Mouse (Mus musculus) cerebellum, postnatal 4 days (tissue): Measurements from ENCODE around the gene CT030661.1.
A peak's percentile ranks its signal among the peaks of the same experiment; 100 is the strongest.
"Not testable (repeated sequence)": the region's sequence is repeated elsewhere in the genome, so short reads cannot be mapped to it uniquely, and the experiment has no call there.

Experiments
- DNase-seq, 2 experiments: peaks; one replicate each; pipeline ENCODE4 v3.0.0; 2022; ENCODE audit warnings: low spot score in 2 of 2, mixed read lengths in 1 of 2

The CT030661.1 gene

DNA sequence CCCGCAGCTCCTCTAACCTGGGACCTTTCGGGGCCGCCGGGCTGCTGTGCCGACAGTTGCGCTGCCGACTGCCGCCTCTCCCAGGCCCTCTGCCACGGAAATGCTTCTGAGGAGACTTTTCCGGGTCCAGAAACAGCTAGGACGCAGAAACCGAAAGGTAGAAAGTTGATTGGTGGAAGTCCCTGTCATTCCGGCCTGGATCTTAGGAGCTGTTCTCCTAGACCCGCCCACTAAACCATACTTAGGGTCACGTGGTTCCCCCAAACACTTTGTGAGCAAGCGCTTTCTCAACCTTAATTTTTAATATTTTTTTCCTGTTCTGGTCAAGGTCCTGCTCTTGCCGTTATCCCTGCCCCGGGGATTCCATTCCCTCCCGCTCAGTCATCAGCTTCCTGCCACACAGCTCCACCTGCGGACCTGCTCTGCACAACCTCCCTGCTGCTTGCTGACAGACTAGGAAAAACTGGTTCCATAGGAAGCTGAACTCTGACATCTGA, at the start of gene CT030661.1:
TSS of gene CT030661.1 (minus strand) at position 108 of the 497 bp plus-strand sequence.
- peak; percentile 58 to 86 for DNase-seq

DNA sequence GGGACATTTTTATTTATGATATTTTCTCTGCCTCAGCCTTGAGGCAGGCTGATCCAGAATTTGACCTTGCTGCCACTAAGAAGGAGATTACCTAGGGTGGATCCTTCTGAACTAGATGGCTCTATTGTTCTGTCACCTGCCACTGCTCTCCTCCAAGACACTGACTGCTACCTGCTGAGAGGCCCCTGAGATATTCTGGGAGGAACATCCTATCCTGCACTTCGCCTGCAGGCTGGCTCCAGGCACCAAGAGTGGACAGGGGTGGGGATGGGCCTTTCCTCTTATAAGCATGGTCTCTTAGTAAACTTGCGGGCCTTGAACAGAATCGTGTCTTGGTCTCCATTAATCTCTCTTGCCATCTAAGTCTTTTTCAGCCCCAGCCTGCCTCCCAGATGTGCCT, 49.3 kb upstream of the CT030661.1 start:
- no peak for DNase-seq

GRCm38 (mm10) chr17:22361101-22361781, 46.6 kb upstream of the CT030661.1 start, which contains the start of the genes Zfp944 and Zfp758:
TSS of gene Zfp944 (minus strand) at chr17:22361400.
TSS of gene Zfp758 (plus strand) at chr17:22361453.
- DNase-seq: peak in 1 of 2 experiments; percentile 29

- no peak for DNase-seq
These were observed 45.9 kb upstream of the CT030661.1 start for GRCm38 (mm10) chr17:22360572-22360971.

- DNase-seq: peak in 1 of 2 experiments; percentile 13
These were observed 38.2 kb upstream of the CT030661.1 start for GRCm38 (mm10) chr17:22352794-22353193.

DNA sequence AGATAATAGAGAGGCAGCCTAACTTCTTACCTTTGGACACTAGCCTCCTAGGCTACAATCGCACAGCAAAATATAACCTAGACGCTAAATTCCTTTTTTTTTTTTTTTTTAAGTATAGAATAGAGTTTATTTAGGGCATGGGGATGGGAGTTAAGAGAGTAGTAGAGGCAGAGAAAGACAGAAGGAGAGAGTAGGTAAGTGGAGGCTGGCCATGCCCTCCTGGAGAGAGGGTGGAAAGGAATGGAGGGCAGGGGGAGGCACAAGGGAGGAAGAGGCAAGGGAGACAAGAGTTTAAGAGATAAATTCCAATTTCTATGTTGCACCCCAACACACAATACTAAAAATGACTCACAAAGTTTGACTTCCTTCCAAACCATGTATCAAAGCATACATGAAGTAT, 610 bp upstream of the CT030661.1 start:
- DNase-seq: not testable (repeated sequence)

DNA sequence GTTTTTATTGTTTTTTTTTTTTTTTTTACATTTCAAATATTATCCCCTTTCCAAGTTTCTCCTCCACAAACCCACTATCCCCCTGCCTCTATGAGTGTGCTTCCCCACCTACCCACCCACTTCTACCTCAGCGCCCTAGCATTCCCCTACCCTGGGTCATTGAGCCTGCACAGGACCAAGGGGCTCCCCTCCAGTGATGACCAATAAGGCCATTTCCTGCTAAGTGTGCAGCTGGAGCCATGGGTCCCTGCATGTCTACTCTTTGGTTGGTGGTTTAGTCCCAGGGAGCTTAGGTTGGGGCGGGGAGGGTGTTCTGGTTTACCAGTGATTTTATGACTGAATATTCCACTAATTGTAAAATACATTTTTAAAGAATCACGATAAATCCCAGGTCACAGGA, 418 bp downstream of the CT030661.1 start:
- DNase-seq: peak in 1 of 2 experiments; percentile 1
